Mouse (Mus musculus) heart, embryonic 14.5 days (tissue): Measurements from ENCODE around the gene Tmcc3. TPM values are rescaled to one million over a fixed set of nuclear protein-coding genes. Genes with fewer than 3 reads are reported as not detected.
A peak's percentile ranks its signal among the peaks of the same experiment; 100 is the strongest.

Experiments
- ATAC-seq: fragments of 200-750 bp; cut with Nextera tagmentation; 2 replicates; pipeline ENCODE4 v1.8.0; 2017; ENCODE audit warnings: low read depth, moderate TSS enrichment; ENCODE audit not compliant: insufficient number of reproducible peaks, insufficient read depth, low FRiP score
- H3K27ac ChIP-seq, 2 experiments: fragments of 200-500 bp in 1 of 2; fragments of 300-500 bp in 1 of 2; sonication (generic) in 1 of 2; replicated peaks in 1 of 2; 2 replicates each; pipeline ENCODE4 v1.5.1; 2012 to 2014; ENCODE audit warnings: low read depth in 2 of 2, low read length in 2 of 2, control low read depth in 1 of 2, mild to moderate bottlenecking in 1 of 2, mixed read lengths in 1 of 2; ENCODE audit not compliant: control insufficient read depth in 1 of 2, insufficient read depth in 1 of 2
- H3K27me3 ChIP-seq: fragments of 300-500 bp; sonication (generic); 2 replicates; pipeline ENCODE4 v1.6.1; 2014; ENCODE audit warnings: mild to moderate bottlenecking, low read length, control low read depth; ENCODE audit not compliant: control insufficient read depth, insufficient read depth
- H3K36me3 ChIP-seq: fragments of 300-500 bp; sonication (generic); 2 replicates; pipeline ENCODE4 v1.6.1; 2014; ENCODE audit warnings: mild to moderate bottlenecking, control low read depth, low read length, mixed read lengths; ENCODE audit not compliant: control insufficient read depth, insufficient read depth
- H3K4me1 ChIP-seq, 2 experiments: fragments of 200-500 bp in 1 of 2; fragments of 300-500 bp in 1 of 2; sonication (generic) in 1 of 2; 2 replicates each; pipeline ENCODE4 v1.6.1; 2012 to 2014; ENCODE audit warnings: low read length in 2 of 2, control low read depth in 1 of 2, mixed read lengths in 1 of 2; ENCODE audit not compliant: control insufficient read depth in 2 of 2, insufficient read depth in 2 of 2
- H3K4me2 ChIP-seq: fragments of 300-500 bp; sonication (generic); 2 replicates; pipeline ENCODE4 v1.6.1; 2014; ENCODE audit warnings: mild to moderate bottlenecking, low read length
- H3K4me3 ChIP-seq, 2 experiments: fragments of 200-500 bp in 1 of 2; fragments of 300-500 bp in 1 of 2; sonication (generic) in 1 of 2; 2 replicates each; pipeline ENCODE4 v1.5.1; 2012 to 2014; ENCODE audit warnings: low read length in 2 of 2, mild to moderate bottlenecking in 2 of 2, control low read depth in 1 of 2, low read depth in 1 of 2, moderate library complexity in 1 of 2; ENCODE audit not compliant: control insufficient read depth in 1 of 2, insufficient read depth in 1 of 2
- H3K9ac ChIP-seq: fragments of 300-500 bp; sonication (generic); 2 replicates; pipeline ENCODE4 v1.6.1; 2014; ENCODE audit warnings: mild to moderate bottlenecking, low read length
- H3K9me3 ChIP-seq: fragments of 300-500 bp; sonication (generic); 2 replicates; pipeline ENCODE4 v1.6.1; 2016; ENCODE audit warnings: low read length, control low read depth; ENCODE audit not compliant: control insufficient read depth
- WGBS: fragments of 180-500 bp; shearing (Covaris S2); extraction: QIAGEN DNeasy Blood & Tissue Kit; methylation state at CpG from one replicate; pipeline ENCODE4 v1.1.7; 2014; 5-methylcytosine and 5-hydroxymethylcytosine counted together
- polyA plus RNA-seq: library from polyadenylated mRNA; unstranded; fragments of >200 nt; fragmentation: Nextera tagmentation; extraction: Ambion mirVana; gene quantifications from 2 replicates; pipeline ENCODE4 v1.2.1, GENCODE M21; 2014

Tmcc3 gene
- polyA plus RNA-seq, 1 experiment from 2014 or later, result 9.6 TPM

- H3K4me1 ChIP-seq, result peaks cover 3% of the 10 kb centered on the region in 2 experiments; a peak in 1 of 4 replicates
- no peak overlapping the region for H3K9ac ChIP-seq
- no peak for ATAC-seq
- H3K9me3 ChIP-seq, result no peaks in the 10 kb centered on the region
- 88% methylated on average over 15 of the region's 15 CpGs for whole genome bisulfite sequencing
- H3K36me3 ChIP-seq, result no peaks in the 10 kb centered on the region
- no peaks in the 10 kb centered on the region for H3K27me3 ChIP-seq
- H3K4me3 ChIP-seq, result no peak overlapping the region
- peak overlapping the region in 1 of 2 experiments; percentile 39; a peak in 2 of 4 replicates for H3K27ac ChIP-seq
- H3K4me2 ChIP-seq, result no peak overlapping the region
Observed at GRCm38 (mm10) chr10:94426921-94427270, 115.1 kb downstream of the Tmcc3 start.

GRCm38 (mm10) chr10:94428186-94428942 is 116.6 kb downstream of the Tmcc3 start:
- Histone ChIP-seq H3K36me3 (no peaks in the 10 kb centered on the region), H3K4me2 (no peak overlapping the region), H3K9me3 (no peaks in the 10 kb centered on the region), H3K27me3 (no peaks in the 10 kb centered on the region), H3K4me1 (peaks cover 3% of the 10 kb centered on the region in 2 experiments; a peak in 1 of 4 replicates), H3K27ac (no peak overlapping the region), H3K4me3 (no peak overlapping the region), H3K9ac (no peak overlapping the region)
- no peak for ATAC-seq
- 70% methylated on average over 12 of the region's 12 CpGs for WGBS

GRCm38 (mm10) chr10:94430566-94430965 is 118.8 kb downstream of the Tmcc3 start:
- H3K4me2 ChIP-seq, result no peak overlapping the region
- no peak overlapping the region for H3K9ac ChIP-seq
- H3K4me1 ChIP-seq, result peaks cover 6% of the 10 kb centered on the region in 2 experiments; a peak in 2 of 4 replicates
- H3K36me3 ChIP-seq, result no peaks in the 10 kb centered on the region
- WGBS, result 53% methylated on average over 6 of the region's 6 CpGs
- H3K4me3 ChIP-seq, result no peak overlapping the region
- H3K27me3 ChIP-seq, result no peaks in the 10 kb centered on the region
- H3K9me3 ChIP-seq, result no peaks in the 10 kb centered on the region
- H3K27ac ChIP-seq, result no peak overlapping the region
- no peak for ATAC-seq

- 49% methylated on average over 5 of the region's 5 CpGs for WGBS
Observed at GRCm38 (mm10) chr10:94432933-94433332, 121.2 kb downstream of the Tmcc3 start.

GRCm38 (mm10) chr10:94433901-94434300 is 122.2 kb downstream of the Tmcc3 start:
- no peak for ATAC-seq

More at GRCm38 (mm10) chr10:94432933-94433332, 121.2 kb downstream of the Tmcc3 start:
- no peak for ATAC-seq
- Histone ChIP-seq H3K4me3 (no peak overlapping the region), H3K4me1 (peaks cover 3% of the 10 kb centered on the region in 2 experiments; a peak in 1 of 4 replicates), H3K36me3 (no peaks in the 10 kb centered on the region), H3K9me3 (no peaks in the 10 kb centered on the region), H3K4me2 (no peak overlapping the region), H3K9ac (no peak overlapping the region), H3K27me3 (no peaks in the 10 kb centered on the region), H3K27ac (no peak overlapping the region)

GRCm38 (mm10) chr10:94442725-94443124 is 131.0 kb downstream of the Tmcc3 start:
- ATAC-seq, result no peak
- H3K4me2 ChIP-seq, result no peak overlapping the region
- 84% methylated on average over 7 of the region's 7 CpGs for WGBS
- H3K27me3 ChIP-seq, result no peaks in the 10 kb centered on the region
- no peaks in the 10 kb centered on the region for H3K9me3 ChIP-seq
- no peak overlapping the region for H3K27ac ChIP-seq
- H3K9ac ChIP-seq, result no peak overlapping the region
- no peaks in the 10 kb centered on the region for H3K4me1 ChIP-seq
- no peak overlapping the region for H3K4me3 ChIP-seq
- H3K36me3 ChIP-seq, result no peaks in the 10 kb centered on the region

More at GRCm38 (mm10) chr10:94433901-94434300, 122.2 kb downstream of the Tmcc3 start:
- Histone ChIP-seq H3K4me3 (no peak overlapping the region), H3K4me1 (peaks cover 3% of the 10 kb centered on the region in 2 experiments; a peak in 1 of 4 replicates), H3K36me3 (no peaks in the 10 kb centered on the region), H3K9me3 (no peaks in the 10 kb centered on the region), H3K27me3 (no peaks in the 10 kb centered on the region), H3K9ac (no peak overlapping the region), H3K4me2 (no peak overlapping the region), H3K27ac (no peak overlapping the region)
- WGBS, result 15% methylated on average over 7 of the region's 7 CpGs

- Histone ChIP-seq H3K27me3 (no peaks in the 10 kb centered on the region), H3K27ac (no peak overlapping the region), H3K4me2 (no peak overlapping the region), H3K4me1 (no peaks in the 10 kb centered on the region), H3K4me3 (no peak overlapping the region), H3K9ac (no peak overlapping the region), H3K36me3 (no peaks in the 10 kb centered on the region), H3K9me3 (no peaks in the 10 kb centered on the region)
- WGBS, result 95% methylated on average over 4 of the region's 4 CpGs
- ATAC-seq, result no peak
Observed at GRCm38 (mm10) chr10:94443453-94443852, 131.7 kb downstream of the Tmcc3 start.
